Mouse (Mus musculus) heart, postnatal 36 days (tissue): ENCODE results near the gene Lhb. TPM values are rescaled to one million over a fixed set of nuclear protein-coding genes. Genes with fewer than 3 reads are reported as not detected.
"Not testable (repeated sequence)": the region's sequence is repeated elsewhere in the genome, so short reads cannot be mapped to it uniquely, and the experiment has no call there.

Source experiments
- DNase-seq, 2 experiments: peaks; one replicate each; pipeline ENCODE4 v3.0.0; 2021 to 2022
- intact Hi-C: fragments of 180-260 bp; cut with DNase I; formaldehyde crosslinking; loops from one replicate; pipeline ENCODE4 v1.15.1; 2025
- total RNA-seq, 2 experiments: library from RNA; stranded (reverse); gene quantifications; 2 replicates each; pipeline ENCODE4 v1.2.3; 2021

Gene Lhb
- total RNA-seq, 2 experiments from 2014 or later, result not detected

DNA sequence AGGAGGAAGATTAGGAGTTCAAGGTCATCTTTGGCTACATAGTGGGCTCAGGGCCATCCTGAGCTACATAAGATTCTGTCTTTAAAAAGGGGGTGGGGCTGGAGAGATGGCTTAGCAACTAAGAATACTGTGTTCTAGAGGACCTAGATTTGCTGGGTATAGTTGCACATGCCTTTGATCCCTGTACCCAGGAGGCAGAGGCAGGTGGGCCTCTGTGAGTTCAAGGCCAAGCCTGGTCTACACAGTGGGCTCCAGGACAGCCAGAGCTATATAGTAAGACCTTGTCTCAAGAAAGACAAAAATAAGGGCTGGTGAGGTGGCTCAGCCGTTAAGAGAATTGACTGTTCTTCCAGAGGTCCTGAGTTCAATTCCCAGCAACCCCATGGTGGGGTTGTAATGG, 29.4 kb downstream of the Lhb start:
- intact Hi-C loops, result loop anchor here (2.0 kb wide), 1 partner anchor 111 kb away; no protein-coding TSS in a partner anchor
- no peak for DNase-seq

DNA sequence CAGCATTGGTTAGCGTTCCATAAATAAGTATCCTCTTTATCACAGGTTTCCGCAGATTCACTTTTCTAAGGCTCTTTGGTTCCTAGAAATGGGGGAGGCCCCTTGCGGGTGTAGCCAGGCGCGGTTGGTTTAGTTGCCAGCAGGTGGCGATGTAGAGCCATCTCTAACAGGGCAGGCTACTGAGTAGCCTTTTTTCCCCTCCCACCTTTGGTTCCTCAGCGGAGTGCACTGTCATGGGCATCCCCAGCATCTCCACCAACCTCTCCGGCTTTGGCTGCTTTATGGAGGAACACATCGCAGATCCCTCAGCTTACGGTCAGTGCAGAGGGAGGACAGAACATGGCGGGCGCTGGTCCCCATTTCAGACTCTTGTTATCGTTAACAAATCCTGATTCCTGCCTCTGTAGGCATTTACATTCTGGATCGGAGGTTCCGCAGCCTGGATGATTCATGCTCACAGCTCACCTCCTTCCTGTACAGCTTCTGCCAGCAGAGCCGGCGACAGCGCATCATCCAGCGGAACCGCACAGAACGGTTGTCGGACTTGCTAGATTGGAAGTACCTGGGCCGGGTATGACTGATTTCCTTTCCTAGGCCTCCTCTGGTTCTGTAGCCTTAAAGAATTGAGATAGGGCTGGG, 30.8 kb downstream of the Lhb start:
- peak; percentile 83 to 89 for DNase-seq
- intact Hi-C loops, result loop anchor here (2.0 kb wide), 1 partner anchor 109 kb away; no protein-coding TSS in a partner anchor

DNA sequence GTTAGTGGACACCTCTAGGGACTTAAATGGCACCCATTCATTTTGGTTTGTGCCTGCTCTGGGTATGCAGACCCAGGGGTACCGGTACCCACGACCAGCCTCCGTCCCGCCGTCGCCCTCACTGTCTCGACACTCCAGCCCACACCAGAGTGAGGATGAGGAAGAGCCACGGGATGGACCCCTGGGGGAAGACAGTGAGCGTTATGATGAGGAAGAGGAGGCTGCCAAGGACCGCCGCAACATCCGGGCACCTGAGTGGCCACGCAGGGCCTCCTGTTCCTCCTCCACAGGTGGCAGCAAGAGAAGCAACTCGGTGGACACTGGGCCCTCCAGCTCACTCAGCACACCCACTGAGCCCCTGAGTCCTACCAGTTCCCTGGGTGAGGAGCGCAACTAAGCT, 34.4 kb downstream of the Lhb start:
- intact Hi-C loops, result no loop called here
- DNase-seq, result no peak

DNA sequence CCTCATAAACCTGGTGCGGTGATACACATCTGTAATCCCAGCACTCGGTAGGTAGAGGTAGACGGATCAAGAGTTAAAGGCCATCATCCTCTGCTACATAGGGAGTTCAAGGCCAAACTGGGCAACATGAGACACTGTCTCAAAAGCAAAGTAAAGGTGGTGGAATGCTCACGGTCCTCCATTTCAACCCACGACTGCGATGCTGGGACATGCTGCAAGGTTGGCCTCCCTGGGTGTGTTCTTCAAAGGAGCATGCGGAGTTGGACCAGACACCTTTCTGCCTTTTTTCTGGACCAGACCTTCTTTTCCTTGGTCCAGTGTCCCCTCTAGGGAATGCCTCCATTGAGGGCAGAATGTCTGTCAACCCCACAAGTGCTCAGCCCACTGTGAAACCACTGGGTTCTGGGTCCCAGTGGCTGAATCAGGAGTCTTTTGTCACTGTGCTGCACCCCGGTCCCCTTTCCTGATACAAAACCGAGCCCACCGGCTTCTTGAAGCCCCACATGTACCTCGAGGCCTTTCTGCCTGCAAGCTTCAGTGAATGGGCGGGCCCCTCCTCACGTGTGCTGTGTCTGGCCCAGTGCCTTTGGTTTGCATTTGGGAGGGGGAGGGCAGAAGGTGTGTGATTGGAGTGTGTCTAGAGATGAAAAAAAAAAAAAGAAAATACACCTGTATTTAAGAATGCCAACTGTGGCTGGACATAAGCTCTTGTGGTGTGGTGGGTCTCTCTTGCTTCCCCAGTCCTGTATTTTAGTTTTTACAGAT, 35.5 kb downstream of the Lhb start:
- intact Hi-C loops, result no loop called here
- no peak for DNase-seq

DNA sequence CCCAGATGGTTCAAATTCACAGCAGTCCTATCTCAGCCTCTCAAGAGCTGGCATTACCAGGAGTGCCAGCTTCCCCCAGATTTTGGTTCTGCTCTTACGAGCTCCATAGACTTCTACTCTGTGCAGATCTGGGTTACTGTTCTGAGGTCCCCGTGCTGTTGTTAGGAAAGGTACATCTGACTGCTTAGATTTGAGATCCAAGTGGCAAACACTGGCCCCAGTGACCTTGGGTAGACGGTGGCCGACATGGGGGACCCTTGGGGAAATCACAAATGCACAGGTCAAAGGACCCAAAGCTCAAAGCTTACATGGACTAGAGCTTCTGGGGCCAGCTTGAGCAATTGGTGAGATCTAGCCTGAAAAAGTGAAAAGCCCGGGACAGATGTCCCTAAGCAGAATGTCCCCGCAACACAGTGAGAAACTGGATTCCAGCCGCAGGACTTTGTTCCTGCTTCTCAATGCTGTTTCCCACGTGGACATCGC, 36.1 kb downstream of the Lhb start:
- no peak for DNase-seq
- intact Hi-C loops, result no loop called here

DNA sequence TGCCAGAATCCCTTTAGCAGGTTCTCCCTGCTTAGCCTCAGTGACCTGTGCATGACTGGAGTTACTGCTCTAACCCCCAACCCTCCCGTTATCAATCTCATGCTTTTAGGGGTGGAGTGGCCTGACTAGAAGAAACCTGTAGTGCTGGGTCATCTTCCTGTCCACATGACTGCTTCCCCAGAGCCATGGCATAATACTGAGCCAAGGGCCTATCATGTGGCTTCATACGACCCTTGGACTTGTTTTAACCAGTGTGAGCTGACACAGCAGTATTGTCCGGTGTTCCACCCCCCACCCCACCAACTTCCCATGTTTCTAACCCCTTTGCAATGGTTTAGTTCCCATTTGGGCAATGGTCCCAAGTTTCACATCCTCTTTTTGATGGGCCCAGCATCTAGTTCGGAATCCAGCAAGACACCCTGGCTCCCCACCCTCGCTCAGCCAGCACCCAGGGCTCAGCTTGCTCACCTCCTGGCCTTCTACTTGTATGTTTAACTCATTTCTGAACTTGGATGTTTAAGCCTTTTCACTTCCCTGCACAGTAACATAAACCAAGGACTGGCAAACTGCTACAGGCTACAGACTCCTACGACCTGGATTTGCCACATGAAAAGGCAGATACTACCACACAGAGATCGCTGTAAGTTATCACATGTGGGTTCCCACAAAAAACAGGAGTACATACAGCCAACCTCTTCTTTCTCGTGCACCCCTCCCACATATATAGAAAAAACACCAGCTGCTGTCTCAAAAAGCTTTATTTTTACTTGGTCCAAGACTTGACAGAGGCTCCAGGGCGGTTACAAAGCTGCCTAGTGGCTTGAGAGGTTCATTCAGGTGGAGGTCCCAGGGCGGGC, 36.8 kb downstream of the Lhb start:
- intact Hi-C loops, result no loop called here
- no peak for DNase-seq

DNA sequence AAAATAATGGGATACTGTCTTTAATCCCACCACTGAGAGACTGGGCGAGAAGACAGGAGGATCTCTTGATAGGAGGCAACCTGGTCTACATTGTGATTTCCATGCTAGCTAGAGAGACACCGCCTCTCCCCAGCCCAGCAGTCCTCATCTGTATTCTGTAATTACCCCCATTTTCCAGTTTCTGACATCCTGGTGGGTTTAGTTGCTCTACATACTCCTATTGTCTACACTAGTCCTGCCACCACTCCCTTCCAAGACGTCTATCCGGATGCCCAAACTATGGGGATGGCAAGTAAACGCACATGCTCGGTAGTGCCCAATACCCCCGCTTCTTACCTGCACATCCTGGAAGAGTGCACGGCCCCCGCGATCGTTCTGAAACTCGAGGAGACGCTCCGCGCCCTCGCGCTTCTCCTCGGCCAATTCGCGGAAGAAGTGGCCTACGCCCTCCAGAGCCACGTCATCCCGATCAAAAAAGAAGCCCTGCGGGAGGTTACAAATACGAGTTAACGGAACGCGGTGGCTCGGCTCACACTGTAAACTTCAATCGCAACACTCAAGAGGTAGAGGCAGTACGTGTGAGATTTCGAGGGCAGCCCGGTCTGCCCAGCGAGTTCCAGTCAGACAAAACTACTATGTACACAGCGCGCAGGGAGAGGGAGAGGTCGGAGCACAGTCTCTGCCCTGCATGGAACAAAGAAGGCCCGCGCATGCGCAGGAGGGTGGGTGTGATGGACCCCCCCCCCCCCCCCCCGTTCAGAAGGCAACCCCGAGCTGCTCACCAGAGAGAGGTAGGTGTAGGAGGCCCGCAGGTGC, 38.3 kb downstream of the Lhb start:
- intact Hi-C loops, result no loop called here
- DNase-seq, result peak; percentile 81 to 86

DNA sequence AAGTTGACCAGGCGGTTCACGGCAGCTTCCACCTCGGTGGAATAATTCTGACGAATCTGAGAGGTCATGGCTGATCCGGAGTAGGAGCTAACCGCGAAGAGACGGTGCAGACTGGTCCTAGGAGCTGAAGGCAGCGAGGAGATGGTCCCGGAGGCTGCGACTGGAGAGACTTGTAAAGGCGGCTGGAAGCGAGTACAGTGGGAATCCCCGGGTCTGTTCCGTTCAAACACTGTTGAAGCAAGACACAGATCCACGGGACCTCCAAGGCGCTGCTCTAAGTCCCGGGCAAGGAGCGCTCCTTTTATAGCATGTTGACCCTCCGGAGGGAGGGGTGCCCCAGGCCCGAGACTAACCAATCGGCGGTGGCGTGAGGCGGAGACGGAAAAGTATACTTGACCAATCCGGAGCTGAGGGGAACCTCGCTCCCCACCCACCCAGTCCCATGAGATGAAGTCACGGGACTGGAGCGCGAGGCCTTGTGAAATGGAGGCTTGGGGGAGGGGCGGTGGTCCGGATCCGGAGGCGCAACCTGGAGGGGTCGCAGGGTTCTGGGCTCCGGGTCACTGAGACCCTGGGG, 39.0 kb downstream of the Lhb start, which contains the start of gene Ftl1:
Gene Ftl1 (minus strand): TSS at position 321 of the 577 bp plus-strand sequence.
- intact Hi-C loops, result not testable (repeated sequence)
- DNase-seq, result peak; percentile 93

DNA sequence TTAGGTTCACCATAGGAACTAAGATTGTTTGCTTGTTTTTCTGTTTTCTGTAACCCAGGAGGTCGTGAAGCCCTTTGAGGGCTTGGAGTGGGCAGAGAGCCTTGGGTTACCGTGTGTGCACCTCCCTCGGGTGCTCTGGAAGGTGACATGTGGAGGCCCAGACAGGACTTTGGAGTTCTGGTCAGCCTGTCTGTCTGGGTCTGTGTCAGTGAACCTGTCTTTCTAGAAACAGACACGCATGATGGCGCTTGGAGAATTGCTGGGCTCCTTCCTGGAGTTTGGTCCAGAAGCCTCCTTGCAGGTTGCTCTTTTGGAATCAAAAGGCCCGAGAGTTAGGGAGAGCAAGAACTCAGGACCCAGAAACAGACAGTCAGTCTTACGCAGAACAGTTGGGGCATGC, 39.8 kb downstream of the Lhb start:
- DNase-seq, result peak in 1 of 2 experiments; percentile 57
- intact Hi-C loops, result no loop called here

DNA sequence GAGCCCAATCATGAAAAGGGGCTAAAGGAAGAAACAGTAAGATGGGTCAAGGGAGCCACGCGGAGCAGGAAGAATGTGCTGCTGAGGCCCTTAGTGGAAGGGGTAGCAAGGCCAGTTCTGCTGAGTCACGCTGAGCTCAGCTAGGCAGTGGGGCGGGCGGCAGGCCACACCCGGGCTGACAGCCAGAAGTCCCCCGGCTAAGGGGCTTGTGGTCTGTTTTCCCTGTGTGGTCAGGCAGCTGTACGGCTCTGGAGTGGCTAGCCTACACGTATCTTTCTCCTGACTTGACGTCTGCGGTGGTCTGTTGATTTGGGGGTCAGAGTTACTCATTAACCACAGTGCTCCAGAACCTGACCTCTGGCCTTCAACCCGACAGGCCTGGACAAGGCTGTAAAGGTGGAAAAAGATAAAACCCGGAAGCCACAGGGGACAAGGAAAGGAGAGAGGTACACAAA, 40.3 kb downstream of the Lhb start:
- peak; percentile 71 to 77 for DNase-seq
- intact Hi-C loops, result no loop called here

DNA sequence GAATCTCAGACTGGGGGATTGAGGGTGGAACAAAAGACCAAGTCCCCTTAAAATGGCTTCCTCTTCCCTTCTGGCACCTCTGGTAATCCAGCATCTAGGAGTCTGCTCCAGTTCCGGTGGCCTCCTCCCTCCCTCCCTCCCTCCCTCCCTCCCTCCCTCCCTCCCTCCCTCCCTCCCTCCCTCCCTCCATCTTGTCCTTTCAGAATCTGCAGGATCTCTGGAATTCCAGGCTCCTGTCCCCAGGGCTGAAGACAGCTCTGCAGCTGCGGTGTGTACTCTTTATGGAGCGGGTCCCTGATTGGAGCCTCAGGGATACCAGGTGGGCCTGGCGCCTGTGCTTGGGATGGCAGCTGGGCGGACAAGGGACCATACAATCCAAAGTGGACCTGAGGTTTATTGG, 40.7 kb downstream of the Lhb start:
- no peak for DNase-seq
- intact Hi-C loops, result no loop called here

DNA sequence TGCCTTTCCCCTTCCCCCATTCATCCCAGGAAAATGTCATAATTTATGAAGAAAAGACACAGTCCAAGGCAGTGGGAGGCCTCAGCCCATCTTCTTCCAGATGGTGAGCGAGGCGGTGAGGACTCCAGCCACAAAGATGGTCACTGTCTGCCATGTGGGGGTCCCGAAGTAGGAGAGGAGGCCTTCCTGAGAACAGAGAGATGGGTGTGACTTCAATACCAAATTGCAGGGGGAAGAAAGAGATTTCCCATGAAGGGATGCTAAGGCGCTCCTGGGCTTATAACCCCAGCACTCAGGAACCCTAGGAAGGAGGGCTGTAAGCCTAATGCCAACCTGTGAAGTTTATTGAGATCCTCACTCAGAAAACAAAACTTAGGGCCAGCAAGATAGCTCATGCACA, 41.2 kb downstream of the Lhb start:
- intact Hi-C loops, result no loop called here
- no peak for DNase-seq

DNA sequence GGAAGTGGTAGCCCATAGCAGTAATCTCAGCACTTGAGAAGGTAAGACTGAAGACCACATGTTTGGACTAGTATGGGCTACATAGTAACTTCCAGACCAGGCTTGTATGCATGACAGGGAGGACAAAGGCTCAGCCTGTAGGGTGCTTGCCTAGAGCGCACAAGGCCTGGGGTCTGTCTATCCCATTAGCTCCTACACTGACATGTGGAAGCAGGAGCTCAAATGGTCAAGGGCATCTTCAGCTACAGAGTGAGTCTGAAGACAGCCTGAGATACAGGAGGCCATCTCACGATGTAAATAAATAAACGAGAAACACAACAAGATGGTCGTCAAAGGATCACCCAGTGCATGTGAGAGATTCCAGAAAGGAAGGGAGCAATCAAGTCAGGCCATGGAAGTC, 41.7 kb downstream of the Lhb start:
- intact Hi-C loops, result no loop called here
- DNase-seq, result no peak

DNA sequence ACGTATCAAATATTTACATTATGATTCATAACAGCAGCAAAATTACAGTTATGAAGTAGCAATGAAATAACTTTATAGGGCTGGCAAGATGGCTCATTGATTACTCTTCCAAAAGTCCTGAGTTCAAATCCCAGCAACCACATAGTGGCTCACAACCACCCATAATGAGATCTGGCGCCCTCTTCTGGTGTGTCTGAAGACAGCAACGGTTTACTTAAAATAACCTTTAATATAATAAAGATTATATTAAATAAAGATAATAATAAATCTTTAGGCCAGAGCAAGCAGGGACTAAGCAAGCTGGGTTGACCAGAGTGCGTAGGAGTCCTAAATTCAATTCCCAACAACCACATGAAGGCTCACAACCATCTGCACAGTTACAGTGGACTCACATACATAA, 42.2 kb downstream of the Lhb start:
- DNase-seq, intact Hi-C loops: not testable (repeated sequence)

DNA sequence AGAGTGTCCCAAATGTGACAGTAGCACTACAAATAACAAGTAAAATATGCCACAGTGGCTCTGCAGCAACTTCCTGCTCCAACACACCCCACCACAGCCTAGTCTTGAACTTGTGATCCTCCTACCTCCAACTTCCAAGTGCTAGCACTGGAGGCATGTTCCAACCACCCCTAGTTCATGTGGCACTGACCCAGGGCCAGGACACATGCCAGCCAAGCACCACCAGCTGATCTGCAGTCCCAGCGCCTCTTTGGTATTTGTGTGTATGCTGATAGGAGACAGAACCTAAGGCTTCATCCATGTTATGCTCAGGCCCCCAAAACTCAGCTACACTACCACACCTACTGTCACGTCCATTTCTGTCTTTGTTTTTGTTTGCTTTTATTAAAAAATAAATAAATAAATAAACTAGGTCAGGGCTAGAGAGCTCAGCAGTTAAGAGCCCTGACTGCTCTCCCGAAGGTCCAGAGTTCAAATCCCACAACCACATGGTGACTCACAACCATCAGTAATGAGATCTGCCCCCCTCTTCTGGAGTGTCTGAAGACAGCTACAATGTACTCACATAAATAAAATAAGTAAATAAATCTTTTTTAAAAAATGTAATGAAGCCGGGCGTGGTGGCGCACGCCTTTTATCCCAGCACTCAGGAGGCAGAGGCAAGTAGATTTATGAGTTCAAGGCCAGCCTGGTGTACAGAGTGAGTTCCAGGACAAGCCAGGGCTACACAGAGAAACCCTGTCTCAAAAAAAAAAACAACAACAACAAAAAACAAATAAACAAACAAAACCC, 43.6 kb downstream of the Lhb start:
- no peak for DNase-seq

DNA sequence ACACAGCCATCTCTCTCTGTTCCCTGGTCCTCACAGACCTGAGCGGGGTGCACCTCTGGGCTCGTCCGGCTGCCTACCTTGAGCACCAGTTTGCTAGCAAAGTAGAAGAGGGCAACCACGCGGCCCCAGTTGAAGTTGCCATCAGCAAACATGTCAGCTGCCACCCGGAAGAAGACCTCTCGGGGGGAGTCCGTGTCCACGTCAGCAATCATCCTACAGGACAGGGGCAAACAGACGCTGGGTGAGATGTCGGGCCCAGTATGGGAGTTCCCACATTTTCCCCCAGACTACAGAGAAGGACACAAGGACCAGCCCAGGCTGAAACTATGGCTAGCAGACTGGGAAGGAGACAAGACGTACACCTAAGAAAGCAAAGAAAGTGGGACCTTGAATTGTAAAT, 44.5 kb downstream of the Lhb start:
- intact Hi-C loops, result no loop called here
- DNase-seq, result no peak

More for the DNA sequence above, 43.6 kb downstream of the Lhb start:
- intact Hi-C loops, result no loop called here

DNA sequence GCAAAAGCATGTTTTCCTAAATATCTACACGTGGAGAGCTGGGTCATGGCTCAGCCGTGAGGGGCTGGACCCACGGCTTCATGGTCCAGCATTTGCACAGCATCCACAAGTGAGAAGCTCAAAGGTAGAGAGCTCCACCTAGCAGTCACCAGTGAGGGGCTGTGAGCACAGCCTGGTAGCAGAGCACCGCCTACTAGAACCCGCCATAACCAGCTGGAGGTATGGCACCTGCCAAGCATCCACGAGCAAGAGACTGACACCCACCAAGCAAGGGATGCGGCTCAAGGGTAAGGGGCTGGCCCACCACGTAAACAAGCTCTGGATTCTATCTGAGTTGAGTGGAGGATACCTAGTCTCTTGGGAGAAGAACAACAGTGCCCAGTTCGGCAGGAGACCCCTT, 44.9 kb downstream of the Lhb start:
- no peak for DNase-seq
- intact Hi-C loops, result no loop called here

DNA sequence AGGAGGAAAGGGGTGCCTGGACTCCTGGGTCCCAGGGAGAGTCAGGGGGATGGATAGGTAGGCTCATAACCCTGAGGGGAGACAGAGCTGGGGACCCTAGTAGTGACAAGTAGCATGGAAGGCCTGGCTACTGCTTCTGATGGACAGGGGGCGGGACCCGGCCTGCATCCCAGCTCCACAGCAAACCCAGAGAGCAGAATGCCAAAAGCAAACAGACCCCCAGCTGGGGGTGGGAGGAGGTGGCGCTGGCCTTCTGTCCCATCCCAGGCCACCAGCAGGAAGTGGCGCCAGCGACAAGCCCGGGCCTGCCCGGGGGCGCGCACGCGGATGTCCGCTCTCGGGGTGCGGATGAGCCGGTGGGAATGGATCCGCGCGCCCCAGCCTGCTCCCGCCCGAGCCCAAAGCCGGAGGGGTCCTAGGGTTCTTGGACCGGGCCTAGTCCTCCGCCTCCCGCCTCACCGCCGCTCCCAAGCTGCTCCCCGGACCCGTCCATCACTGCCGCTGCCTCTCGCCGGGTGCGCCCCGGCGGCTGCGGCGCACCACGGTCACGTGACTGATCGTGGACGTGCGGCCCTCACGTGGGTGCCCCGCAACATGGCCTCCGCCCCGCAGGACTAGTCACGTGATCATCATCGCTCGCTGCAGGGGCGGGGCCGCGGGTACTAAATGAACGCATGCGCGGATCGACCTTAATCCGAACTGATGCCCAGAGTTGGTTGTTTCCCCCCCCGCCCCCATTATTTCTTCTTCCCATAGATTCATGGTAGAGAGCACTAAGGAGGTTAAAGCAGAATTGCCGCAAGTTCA, 45.9 kb downstream of the Lhb start, which contains the start of gene Bax:
Gene Bax (minus strand): TSS at position 616 of the 807 bp plus-strand sequence.
- peak; percentile 93 to 94 for DNase-seq
- intact Hi-C loops, result no loop called here
